Mouse (Mus musculus) lung, postnatal 0 days (tissue): ENCODE data around the gene Enpp3.

Experiments used
- CTCF ChIP-seq: IDR thresholded peaks from 2 replicates; pipeline ENCODE4 v1.5.1; 2016; ENCODE audit warnings: antibody characterized with exemption, mild to moderate bottlenecking
- EP300 ChIP-seq: IDR thresholded peaks from 2 replicates; pipeline ENCODE4 v1.6.1; 2016; ENCODE audit warnings: antibody characterized with exemption, mild to moderate bottlenecking, control low read depth

DNA sequence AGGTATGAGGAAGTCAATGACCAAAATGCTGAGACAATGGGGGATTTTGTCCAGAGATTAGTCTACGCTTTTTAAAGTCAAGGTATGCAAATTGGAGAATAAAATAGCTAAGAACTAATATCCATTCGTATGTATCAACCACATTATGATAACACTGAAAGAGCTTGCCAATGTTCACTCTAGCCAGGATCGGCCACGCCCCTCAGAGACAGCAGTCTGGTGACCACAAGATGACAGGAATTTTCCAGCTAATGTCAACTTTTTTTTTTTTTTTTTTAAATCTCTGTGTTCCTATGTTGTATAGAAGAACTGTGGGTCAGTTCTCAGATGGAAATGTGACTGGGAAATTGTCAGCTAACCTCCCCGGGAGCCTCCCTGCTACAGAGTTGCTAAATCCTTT is 12.2 kb downstream of the Enpp3 start:
- TF ChIP-seq CTCF (no peak), EP300 (no peak)
